Mouse (Mus musculus) retina, embryonic 14.5 days (tissue): ENCODE results near the gene 4930402H24Rik.
A peak's percentile ranks its signal among the peaks of the same experiment; 100 is the strongest.

Experiments used
- DNase-seq: peaks from one replicate; pipeline ENCODE4 v3.0.0-alpha.2; 2015; ENCODE audit warnings: low spot score

Gene 4930402H24Rik

GRCm38 (mm10) chr2:130905751-130906583 is at the start of gene 4930402H24Rik, which contains the start of gene Atrn:
4930402H24Rik (minus strand) TSS chr2:130906406.
Atrn (plus strand) TSS chr2:130906495.
- DNase-seq: peak; percentile 95

DNA sequence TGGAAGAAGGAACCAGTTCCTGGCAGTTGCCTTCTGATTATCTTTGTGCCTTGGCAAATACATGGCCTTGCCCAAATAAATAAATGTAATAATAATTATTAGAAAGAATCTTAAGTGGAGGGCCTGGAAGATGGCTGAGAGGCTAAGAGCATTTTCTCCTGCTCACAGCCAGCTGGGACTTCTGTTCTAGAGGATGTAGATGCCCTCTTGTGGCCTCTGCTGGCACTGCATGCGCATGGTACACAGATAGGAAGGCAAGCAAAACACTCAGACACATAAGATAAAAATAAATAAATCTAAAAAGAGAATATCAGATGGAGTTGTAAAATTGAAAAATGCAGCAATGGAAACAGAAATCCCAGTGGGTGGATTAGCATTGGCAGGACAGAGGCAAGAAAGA is 44.3 kb upstream of the 4930402H24Rik start:
- DNase-seq: peak; percentile 88

DNA sequence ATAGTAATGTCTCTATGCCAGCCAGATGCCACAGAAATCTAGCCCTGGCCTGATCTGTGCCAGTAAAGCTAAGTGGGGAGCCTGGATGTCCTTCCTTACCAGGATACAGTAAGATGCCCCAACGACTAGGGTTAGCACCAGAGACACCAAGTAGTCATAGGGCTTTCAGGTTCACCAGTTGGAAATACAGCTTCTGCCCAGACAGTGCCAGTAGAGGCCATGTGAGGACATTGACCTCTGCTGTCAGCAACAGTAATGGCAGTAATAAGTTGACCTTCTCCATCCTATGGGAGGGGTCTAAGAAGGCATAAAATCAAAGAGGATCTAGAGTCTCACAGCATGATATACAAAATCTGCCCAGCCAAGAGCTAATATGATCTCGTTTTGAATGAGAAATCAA is 43.6 kb upstream of the 4930402H24Rik start:
- no peak for DNase-seq

- no peak for DNase-seq
Measured at GRCm38 (mm10) chr2:130932865-130933264, 26.7 kb upstream of the 4930402H24Rik start.

DNA sequence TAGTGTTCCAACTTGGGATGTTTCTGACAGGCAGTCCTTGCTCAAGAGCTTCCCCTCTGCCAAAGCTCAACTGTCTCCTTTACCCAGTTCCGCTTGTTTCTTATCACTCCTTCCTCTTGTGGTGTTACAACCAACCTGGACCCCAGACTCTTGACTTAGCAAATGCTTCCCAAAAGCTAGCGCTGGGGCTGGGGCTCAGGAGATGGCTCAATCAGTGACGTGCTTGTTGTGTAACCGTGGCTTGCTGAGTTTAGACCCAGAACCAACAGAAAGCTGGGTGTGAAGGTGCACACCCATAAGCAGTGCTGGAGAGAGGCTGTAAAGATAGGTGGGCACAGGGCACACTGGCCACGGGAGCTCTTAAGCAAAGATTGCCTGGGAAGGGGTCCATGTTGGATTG is 23.8 kb upstream of the 4930402H24Rik start:
- no peak for DNase-seq

GRCm38 (mm10) chr2:130928530-130928929 is 22.3 kb upstream of the 4930402H24Rik start:
- no peak for DNase-seq

GRCm38 (mm10) chr2:130928031-130928430 is 21.8 kb upstream of the 4930402H24Rik start:
- DNase-seq: no peak

DNA sequence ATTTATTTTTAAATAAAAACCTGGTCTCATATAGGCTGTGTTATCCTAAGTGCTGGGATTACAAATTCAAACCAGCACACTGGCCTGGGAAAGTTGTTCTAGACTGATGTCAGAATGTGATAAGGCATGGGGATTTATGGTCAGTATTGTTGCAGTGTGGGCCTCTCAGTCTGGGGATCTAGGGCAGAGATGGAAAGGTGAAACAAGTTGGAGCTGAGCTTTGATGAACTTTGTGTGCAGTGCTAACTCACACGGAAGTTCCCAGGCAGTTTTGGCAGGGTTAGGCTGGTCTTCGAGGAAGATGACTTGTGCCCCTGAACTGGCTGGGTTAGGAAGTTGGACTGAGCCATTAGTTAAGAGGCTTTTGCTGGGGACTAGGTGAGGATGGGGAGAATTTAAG is 18.7 kb upstream of the 4930402H24Rik start:
- DNase-seq: no peak

DNA sequence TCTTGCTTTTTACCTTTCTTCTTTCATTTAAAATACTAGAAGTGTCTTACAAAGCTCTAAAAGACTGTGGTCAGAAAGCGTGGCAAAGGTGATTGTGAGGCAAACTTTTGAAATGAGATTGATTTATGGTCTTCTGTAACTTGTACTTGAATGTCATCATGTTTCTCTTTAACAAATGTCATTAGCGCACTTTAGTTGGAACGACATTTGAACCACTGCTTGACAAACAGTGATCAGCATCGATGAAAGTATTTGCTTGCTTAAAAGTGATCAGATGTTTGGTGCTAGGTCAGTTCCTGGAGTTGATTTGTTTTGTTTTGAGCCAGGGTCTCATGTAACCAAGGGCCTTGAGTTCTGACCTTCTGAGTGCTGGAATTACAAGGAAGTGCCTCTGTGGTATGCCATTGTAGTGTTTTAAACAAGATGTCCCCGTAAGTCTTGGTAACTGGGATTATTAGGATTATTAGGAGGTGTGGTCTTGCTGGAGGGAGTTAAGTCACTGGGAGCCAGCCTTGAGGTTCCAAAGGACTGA is 12.9 kb upstream of the 4930402H24Rik start:
- DNase-seq: no peak

GRCm38 (mm10) chr2:130917686-130918085 is 11.5 kb upstream of the 4930402H24Rik start:
- DNase-seq: no peak

- no peak for DNase-seq
Measured at GRCm38 (mm10) chr2:130916521-130917147, 10.4 kb upstream of the 4930402H24Rik start.

DNA sequence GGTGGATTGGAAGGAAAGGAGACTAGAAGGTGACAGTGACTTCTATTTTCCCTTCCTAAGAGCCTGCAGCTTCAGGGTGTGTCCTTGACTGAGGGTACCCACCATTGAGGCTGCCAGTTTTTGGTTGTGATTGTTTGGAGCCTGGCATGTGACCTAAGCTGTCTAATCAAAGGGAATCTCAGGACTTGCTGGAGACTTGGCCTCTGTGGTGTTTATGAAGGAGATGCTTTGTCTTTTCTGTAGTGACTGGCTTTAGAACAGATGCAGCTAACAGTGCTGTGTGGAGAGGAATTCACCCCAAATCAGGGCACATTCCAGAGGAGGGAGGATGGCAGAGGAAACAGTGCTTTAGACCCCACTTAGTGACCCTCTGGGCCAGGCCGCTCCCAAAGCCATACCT is 8.7 kb upstream of the 4930402H24Rik start:
- no peak for DNase-seq

GRCm38 (mm10) chr2:130911691-130912090 is 5.5 kb upstream of the 4930402H24Rik start:
- DNase-seq: no peak

- no peak for DNase-seq
Measured at GRCm38 (mm10) chr2:130906584-130907315, 544 bp upstream of the 4930402H24Rik start.

- no peak for DNase-seq
Measured at GRCm38 (mm10) chr2:130898783-130899182, 7.4 kb downstream of the 4930402H24Rik start.

GRCm38 (mm10) chr2:130897856-130898255 is 8.3 kb downstream of the 4930402H24Rik start:
- no peak for DNase-seq

- DNase-seq: no peak
Measured at GRCm38 (mm10) chr2:130896944-130897343, 9.3 kb downstream of the 4930402H24Rik start.

- no peak for DNase-seq
Measured at GRCm38 (mm10) chr2:130887456-130887855, 18.8 kb downstream of the 4930402H24Rik start.

GRCm38 (mm10) chr2:130886983-130887382 is 19.2 kb downstream of the 4930402H24Rik start:
- DNase-seq: no peak

- no peak for DNase-seq
Measured at GRCm38 (mm10) chr2:130877376-130877775, 28.8 kb downstream of the 4930402H24Rik start.

DNA sequence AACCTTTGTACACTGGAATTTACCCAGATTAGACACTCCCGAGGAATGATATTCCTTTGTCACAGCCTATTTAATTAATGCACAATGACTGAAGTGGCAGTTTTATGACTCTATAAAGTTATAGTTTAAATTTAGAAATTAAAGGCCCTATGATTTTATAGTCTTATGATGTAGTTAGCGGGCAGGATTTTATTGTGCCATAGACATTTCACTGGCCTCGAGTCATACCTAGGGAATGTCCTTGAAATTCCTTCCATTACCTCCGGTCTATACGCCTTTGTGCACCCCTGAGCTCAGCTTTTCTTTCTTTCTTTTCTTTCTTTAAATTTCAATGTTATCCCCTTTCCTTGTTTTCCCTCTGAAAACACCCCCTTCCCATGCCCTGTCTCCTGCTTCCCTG is 35.3 kb downstream of the 4930402H24Rik start:
- no peak for DNase-seq

DNA sequence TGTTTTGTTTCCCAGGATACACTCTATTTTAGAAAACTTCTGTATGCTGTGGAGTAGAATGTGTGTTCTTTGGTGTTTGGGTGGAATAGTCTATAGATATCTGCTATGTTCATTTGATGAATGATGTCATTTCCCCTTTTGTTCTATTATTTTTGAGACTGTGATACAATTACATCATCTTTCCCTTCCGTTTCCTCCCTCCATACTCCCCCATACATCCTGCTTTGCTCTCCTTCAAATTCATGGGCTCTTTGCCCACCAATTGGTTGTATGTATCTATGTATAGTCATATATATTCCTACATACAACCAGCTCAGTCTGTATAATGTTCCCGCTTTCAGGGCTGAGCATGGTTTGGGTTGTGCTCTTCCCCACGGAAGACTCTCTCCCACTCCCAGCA is 44.1 kb downstream of the 4930402H24Rik start:
- no peak for DNase-seq
